Mouse (Mus musculus): ENCODE data around the gene Mst1r. TPM values are rescaled to one million over a fixed set of nuclear protein-coding genes. Genes with fewer than 3 reads are reported as not detected.

Gene Mst1r
- polyA plus RNA-seq, 1 experiment from 2014 or later, result 1.3 TPM

DNA sequence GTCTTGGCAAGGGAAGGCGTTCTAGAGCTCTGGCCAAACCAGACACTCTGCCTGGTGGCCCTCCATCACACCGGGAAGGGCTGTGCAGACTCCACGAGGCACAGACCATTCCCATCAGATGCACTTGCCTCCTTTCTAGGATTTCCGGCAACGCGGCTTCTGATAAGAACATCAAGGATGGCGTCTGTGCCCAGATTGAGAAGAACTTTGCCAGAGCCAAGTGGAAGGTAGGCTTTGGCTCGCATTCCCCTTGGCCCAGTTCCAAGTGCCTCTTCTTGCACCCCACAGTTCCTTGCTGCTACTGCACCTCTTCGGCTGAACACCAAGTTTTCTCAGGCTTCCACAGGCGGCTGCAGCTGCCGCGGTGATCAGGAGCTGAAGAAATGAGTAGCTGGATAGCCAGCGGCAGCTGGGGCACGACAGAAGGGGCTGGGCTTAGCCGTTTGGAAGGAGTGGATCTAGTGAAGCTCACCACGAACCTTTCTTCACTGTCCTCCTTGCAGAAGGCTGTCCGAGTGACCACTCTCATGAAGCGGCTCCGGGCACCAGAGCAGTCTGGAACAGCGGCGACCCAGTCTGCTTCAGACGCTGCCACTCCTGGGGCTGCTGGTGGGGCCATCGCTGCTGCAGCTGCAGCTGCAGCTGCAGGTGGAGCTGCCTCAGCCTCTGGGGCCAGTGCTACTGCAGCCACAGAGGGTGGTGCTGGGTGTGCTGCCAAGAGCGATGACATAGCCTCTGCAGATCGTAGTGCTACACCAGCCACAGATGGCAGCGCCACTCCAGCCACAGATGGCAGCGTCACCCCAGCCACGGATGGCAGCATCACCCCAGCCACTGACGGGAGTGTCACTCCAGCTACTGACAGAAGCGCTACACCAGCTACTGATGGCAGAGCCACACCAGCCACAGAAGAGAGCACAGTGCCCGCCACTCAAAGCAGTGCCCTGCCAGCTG, 40.8 kb downstream of the Mst1r start:
- peaks cover 14% of the 10 kb centered on the region for H3K4me1 ChIP-seq
- H3K9ac ChIP-seq, result no peak overlapping the region
- H3K4me2 ChIP-seq, result no peak overlapping the region
- H3K27me3 ChIP-seq, result no peaks in the 10 kb centered on the region
- ATAC-seq (ENCODE audit: low FRiP score), result no peak
- 0 out of 2 replicates have a peak, but pooled peaks cover 6% of the 10 kb centered on the region for H3K36me3 ChIP-seq (replicated peaks)
- no peaks in the 10 kb centered on the region for H3K9me3 ChIP-seq
- no peak overlapping the region for H3K4me3 ChIP-seq (replicated peaks)
- no peak overlapping the region for H3K27ac ChIP-seq
- WGBS, result 92% methylated on average over 31 of the region's 31 CpGs

DNA sequence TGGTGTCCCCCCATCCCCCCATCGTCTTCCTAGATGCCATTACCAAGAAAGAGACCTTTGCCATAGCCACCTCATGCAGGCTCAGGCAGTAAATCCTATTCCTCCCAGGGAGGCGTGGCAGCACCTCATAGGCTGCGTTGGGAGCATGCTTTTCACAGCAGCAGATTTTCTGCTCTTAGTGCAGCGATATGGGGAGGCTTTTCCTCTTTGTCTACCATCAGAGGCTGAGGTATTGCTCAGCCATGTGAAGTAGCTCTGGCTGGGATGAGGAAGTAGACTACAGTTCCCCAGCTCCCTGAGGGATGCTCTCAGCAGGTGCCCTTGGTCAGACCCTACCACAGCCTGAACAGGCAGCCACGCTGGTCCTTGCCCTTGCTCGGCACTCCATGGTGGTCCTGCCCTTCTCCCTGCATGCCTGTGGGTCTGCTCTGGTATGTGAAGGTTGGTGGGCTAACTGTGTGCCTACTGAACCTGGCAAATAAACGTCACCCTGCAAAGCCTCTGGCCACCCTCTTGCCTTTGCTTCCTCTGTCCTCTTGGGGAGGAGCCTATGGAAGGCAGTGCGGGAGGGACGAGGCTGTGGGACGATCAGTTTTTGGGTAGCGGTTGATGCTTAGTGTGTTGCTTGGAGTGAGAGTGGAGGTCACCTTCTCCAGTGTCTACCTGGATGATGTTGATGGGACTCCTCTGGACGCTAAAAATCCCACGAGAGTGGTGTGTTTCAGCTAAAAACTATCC, 42.7 kb downstream of the Mst1r start:
- ATAC-seq (ENCODE audit: low FRiP score), result no peak

DNA sequence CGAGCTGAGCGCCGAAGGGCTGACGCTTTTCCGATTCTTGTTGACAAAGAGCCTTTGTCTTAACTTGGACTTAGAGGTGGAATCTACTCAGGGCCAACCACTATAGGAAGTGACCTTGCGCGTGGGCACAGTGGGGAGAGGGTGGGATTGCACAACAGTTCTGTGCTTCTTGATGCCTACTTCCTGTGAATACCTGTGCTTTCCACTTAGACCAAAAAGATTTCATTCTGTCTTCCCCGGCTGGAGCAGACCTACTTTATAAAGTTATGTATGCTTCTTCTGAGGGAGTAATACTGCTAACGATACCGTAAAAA, 43.2 kb downstream of the Mst1r start, which contains the start of gene Traip:
Gene Traip (plus strand): TSS at position 215 of the 314 bp plus-strand sequence.
- WGBS, result 92% methylated on average over 10 of the region's 10 CpGs
- H3K4me2 ChIP-seq, result peak within 1 kb of the TSS; percentile 63
- 0 out of 2 replicates have a peak, but pooled peaks cover 6% of the 10 kb centered on the region for H3K36me3 ChIP-seq (replicated peaks)
- ATAC-seq (ENCODE audit: low FRiP score), result no peak
- H3K4me3 ChIP-seq (replicated peaks), result peak within 1 kb of the TSS; percentile 66
- H3K4me1 ChIP-seq, result peaks cover 20% of the 10 kb centered on the region
- peak within 1 kb of the TSS; percentile 89 for H3K27ac ChIP-seq
- H3K9ac ChIP-seq, result peak within 1 kb of the TSS; percentile 62
- no peaks in the 10 kb centered on the region for H3K9me3 ChIP-seq
- H3K27me3 ChIP-seq, result no peaks in the 10 kb centered on the region

More for the DNA sequence above, 42.7 kb downstream of the Mst1r start:
- Histone ChIP-seq H3K4me3 (replicated peaks) (no peak overlapping the region), H3K36me3 (replicated peaks) (0 out of 2 replicates have a peak, but pooled peaks cover 6% of the 10 kb centered on the region), H3K4me1 (peaks cover 20% of the 10 kb centered on the region), H3K4me2 (no peak overlapping the region), H3K9ac (no peak overlapping the region), H3K27me3 (no peaks in the 10 kb centered on the region), H3K9me3 (no peaks in the 10 kb centered on the region), H3K27ac (no peak overlapping the region)
- 81% methylated on average over 13 of the region's 13 CpGs for WGBS

DNA sequence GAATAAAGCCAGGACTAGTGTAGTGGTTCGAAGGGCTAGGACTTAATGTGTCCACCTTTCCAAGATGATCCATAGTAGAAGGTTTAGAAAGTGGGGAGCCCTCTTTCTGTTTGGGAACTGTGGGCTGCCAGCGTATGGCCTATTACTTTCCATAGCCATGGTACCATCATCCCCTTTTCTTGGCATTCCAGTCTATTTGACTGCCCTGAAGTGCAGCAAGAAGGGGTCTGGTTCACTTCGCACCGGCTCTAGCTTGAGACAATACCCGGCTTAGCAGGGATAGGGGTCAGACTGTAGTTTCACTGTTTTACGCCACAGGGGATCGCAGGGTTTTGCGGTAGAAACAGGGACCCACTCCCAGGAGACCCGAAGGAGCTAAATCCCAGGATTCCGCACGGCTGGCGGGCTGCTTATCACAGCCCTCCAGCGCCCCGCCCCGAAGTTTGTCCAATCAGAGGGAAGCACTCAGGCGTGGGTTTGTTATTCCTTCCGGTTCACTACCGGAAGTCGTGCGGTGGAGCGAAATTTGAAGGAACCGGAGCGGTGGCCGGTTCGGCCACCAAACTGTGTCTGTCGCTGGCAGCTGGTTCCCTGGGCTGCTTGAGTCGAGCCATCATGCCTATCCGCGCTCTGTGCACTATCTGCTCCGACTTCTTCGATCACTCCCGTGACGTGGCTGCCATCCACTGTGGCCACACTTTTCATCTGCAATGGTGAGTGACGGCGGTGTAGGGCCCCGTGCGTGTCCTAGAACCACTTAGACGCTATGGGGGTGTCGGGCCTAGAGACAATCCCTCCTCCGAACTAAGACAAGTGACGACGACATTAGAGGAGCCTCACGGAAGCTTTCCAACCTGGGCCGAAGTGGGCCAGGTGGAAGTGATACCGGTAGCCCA, 44.0 kb downstream of the Mst1r start:
- no peaks in the 10 kb centered on the region for H3K27me3 ChIP-seq
- H3K9ac ChIP-seq, result peak overlapping the region; percentile 62
- whole genome bisulfite sequencing, result 15% methylated on average over 45 of the region's 45 CpGs
- peak; percentile 97 for ATAC-seq (ENCODE audit: low FRiP score)
- peak overlapping the region; percentile 66 for H3K4me3 ChIP-seq (replicated peaks)
- H3K9me3 ChIP-seq, result no peaks in the 10 kb centered on the region
- H3K36me3 ChIP-seq (replicated peaks), result 0 out of 2 replicates have a peak, but pooled peaks cover 6% of the 10 kb centered on the region
- peak overlapping the region; percentile 63 for H3K4me2 ChIP-seq
- H3K4me1 ChIP-seq, result peaks cover 20% of the 10 kb centered on the region
- peak overlapping the region; percentile 89 for H3K27ac ChIP-seq

DNA sequence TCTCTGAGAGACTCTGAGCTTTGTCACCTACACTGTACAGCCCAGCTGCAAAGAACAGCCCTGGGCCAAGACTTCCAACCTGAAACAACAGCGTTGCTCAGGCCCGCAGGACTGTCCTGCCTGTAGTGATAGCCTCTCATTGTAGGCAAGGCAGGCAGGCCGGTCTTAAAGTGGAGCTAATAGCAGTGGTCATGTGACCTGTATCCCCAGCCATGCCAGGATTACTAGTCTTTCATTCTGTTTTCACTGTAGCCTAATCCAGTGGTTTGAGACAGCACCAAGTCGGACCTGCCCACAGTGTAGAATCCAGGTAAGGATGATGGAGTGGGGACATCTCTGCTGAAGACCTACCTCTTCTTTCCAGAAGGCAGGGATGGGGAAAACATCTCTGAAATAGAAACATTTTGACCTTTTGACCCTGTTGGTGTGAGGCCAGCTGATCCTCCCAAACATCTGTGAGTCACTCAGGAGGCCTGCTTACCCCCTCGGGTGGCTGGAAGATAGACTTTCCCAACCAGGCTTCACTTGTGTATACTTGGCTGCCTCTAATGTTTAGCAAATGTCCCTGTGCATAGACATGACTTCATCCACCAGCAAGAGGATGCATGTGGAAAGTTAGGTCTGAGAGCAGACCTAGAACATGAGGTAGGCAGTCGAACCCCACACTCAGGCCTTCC, 49.1 kb downstream of the Mst1r start:
- WGBS, result 87% methylated on average over 6 of the region's 6 CpGs
- Histone ChIP-seq H3K36me3 (replicated peaks) (peaks cover 34% of the 10 kb centered on the region), H3K4me1 (peaks cover 16% of the 10 kb centered on the region)

DNA sequence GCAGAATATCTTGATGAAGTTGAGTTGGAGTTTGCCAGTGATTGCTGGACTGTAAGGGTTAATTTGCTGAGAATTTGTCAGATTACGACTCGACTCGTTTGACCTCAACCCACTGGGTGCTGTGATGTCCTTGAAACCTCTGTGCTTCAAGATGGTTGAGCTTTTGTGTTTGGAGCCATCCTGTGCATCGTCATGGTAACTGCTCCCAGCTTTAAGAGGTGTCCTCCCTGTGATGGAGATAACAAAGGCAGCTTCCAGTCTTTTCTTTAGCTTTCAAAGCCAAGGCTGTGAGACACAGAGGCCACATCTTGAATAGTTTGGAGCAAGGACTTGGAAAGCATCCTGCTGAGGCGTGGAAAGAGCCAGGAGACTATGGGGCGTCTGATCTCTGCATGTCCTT, 50.5 kb downstream of the Mst1r start:
- no peak overlapping the region for H3K27ac ChIP-seq

More for the DNA sequence above, 49.1 kb downstream of the Mst1r start:
- Histone ChIP-seq H3K4me3 (replicated peaks) (no peak overlapping the region), H3K9me3 (no peaks in the 10 kb centered on the region), H3K4me2 (no peak overlapping the region), H3K9ac (no peak overlapping the region), H3K27me3 (no peaks in the 10 kb centered on the region), H3K27ac (no peak overlapping the region)
- ATAC-seq (ENCODE audit: low FRiP score), result no peak

DNA sequence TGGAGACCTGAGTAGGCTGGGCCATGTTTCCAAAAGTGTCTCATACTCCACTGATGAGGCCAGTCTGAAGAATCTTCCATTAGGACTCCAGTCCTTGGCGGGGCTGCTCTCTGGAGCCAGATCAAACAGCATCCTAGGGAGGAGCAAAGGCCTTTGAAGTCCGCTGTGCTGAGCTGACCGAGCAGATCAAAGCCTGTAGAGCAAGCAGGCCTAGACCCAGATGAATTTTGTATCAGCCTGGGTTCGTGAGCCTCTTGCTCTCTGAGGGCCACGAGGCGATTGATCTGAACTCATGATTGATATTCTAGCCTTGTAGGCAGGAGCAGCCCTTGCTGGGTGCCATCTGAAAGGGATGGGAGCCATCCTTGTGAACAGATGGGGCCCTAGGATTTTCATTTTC, 53.2 kb downstream of the Mst1r start:
- WGBS, result 82% methylated on average over 6 of the region's 6 CpGs
- no peaks in the 10 kb centered on the region for H3K9me3 ChIP-seq
- no peak overlapping the region for H3K4me3 ChIP-seq (replicated peaks)
- H3K27me3 ChIP-seq, result no peaks in the 10 kb centered on the region
- H3K36me3 ChIP-seq (replicated peaks), result peaks cover 64% of the 10 kb centered on the region
- no peak overlapping the region for H3K4me2 ChIP-seq
- peaks cover 12% of the 10 kb centered on the region for H3K4me1 ChIP-seq
- no peak overlapping the region for H3K27ac ChIP-seq
- no peak overlapping the region for H3K9ac ChIP-seq
- ATAC-seq (ENCODE audit: low FRiP score), result no peak

More for the DNA sequence above, 50.5 kb downstream of the Mst1r start:
- H3K4me2 ChIP-seq, result no peak overlapping the region
- peaks cover 17% of the 10 kb centered on the region for H3K4me1 ChIP-seq
- no peaks in the 10 kb centered on the region for H3K27me3 ChIP-seq
- no peak overlapping the region for H3K9ac ChIP-seq
- peaks cover 46% of the 10 kb centered on the region for H3K36me3 ChIP-seq (replicated peaks)
- 49% methylated on average over 6 of the region's 6 CpGs for WGBS
- no peak for ATAC-seq (ENCODE audit: low FRiP score)
- H3K4me3 ChIP-seq (replicated peaks), result no peak overlapping the region
- no peaks in the 10 kb centered on the region for H3K9me3 ChIP-seq

DNA sequence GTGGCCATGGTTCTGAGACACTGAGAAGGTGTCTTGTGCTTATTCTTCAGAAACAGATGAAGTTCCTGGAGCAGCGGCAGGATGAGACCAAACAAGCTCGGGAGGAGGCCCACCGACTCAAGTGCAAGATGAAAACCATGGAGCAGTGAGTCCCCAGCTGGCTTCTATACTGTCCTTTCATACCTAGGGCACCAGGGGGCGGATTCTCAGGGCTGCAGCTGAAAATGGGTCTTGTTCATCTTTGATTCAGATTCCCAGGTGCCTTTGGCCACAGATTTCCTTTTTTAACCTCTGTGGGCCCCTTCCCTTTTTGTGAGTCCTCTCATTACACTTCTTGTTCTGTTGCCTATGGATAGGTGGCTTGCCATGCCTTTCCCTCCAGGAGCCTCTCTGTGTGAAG, 54.3 kb downstream of the Mst1r start:
- no peaks in the 10 kb centered on the region for H3K9me3 ChIP-seq
- no peaks in the 10 kb centered on the region for H3K27me3 ChIP-seq
- H3K27ac ChIP-seq, result peak overlapping the region; percentile 3; the same call in 1 of the 2 replicates
- no peak overlapping the region for H3K4me3 ChIP-seq (replicated peaks)
- ATAC-seq (ENCODE audit: low FRiP score), result no peak
- peaks cover 67% of the 10 kb centered on the region for H3K36me3 ChIP-seq (replicated peaks)
- H3K9ac ChIP-seq, result no peak overlapping the region
- no peak overlapping the region for H3K4me2 ChIP-seq
- H3K4me1 ChIP-seq, result peaks cover 12% of the 10 kb centered on the region
- WGBS, result 86% methylated on average over 4 of the region's 4 CpGs

DNA sequence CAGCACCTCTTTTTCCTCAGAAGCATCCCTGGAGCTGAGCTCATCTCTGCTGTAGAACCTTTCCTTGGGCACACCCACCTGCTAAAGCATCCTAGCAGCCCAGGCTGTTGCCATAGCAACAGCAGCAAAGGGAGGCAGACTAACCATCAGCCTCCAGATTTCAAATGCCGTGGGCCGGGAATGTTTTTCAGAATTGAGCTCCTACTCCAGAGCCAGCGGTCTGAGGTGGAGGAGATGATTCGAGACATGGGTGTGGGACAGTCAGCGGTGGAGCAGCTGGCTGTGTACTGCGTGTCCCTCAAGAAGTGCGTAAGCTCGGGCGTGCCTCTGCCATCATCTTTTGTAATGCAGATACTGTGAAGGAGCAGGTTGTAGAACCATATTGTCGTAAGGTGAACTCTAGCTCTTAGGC, 54.7 kb downstream of the Mst1r start:
- Histone ChIP-seq H3K4me3 (replicated peaks) (no peak overlapping the region), H3K27me3 (no peaks in the 10 kb centered on the region), H3K27ac (peak overlapping the region; percentile 48), H3K9me3 (no peaks in the 10 kb centered on the region), H3K4me1 (peaks cover 12% of the 10 kb centered on the region), H3K9ac (no peak overlapping the region), H3K4me2 (no peak overlapping the region), H3K36me3 (replicated peaks) (peaks cover 69% of the 10 kb centered on the region)
- 73% methylated on average over 10 of the region's 10 CpGs for WGBS
- 0 out of 2 replicates have a peak, but pooled peaks have one; percentile 11 for ATAC-seq (ENCODE audit: low FRiP score)

DNA sequence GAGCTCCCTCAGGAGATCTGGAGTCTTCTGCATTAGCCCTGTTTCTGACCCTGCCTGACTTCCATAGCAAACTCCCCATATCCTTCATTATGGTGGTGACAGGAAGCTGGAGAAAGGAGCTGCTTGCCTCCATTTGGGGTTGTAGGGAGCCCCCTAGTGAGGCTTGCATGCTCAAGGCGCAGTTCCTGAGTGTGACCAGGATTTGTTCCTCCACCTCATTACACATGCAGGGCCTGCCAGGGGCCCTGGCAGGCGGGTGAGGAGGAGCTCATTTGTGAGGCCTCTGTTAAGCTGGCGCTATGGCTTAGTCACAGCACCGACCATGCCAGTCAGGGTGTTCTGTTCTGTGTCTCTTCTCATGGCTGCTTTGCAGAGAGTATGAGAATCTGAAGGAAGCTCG, 55.2 kb downstream of the Mst1r start:
- Histone ChIP-seq H3K27me3 (no peaks in the 10 kb centered on the region), H3K36me3 (replicated peaks) (peaks cover 69% of the 10 kb centered on the region), H3K4me2 (no peak overlapping the region), H3K27ac (peak overlapping the region; percentile 50), H3K9me3 (no peaks in the 10 kb centered on the region), H3K4me1 (peaks cover 12% of the 10 kb centered on the region), H3K9ac (no peak overlapping the region), H3K4me3 (replicated peaks) (no peak overlapping the region)
- 46% methylated on average over 5 of the region's 5 CpGs for WGBS
- ATAC-seq (ENCODE audit: low FRiP score), result 0 out of 2 replicates have a peak, but pooled peaks have one; percentile 30

DNA sequence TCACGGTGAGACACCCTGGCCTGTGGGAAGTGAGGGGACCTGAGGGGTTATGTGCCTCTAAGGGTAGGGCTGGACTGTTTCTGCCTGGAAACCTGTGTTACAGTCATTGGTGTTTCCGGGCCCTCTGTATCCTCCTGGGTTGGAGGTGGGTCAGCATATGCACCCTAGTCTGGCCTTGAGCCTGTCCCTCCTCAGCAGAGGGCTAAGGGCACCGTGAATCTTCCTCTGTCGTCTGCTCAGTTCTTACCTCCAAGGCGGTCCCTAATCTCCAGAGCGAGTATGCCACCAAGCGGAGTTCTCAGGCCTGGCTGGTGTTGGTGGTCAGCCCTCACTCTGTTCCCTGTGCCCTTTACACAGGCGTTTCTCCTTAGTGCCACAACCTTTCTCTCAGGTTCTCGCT, 56.2 kb downstream of the Mst1r start:
- no peak overlapping the region for H3K27ac ChIP-seq
- no peak overlapping the region for H3K9ac ChIP-seq
- no peak overlapping the region for H3K4me3 ChIP-seq (replicated peaks)
- 91% methylated on average over 9 of the region's 9 CpGs for WGBS
- ATAC-seq (ENCODE audit: low FRiP score), result no peak
- peaks cover 63% of the 10 kb centered on the region for H3K36me3 ChIP-seq (replicated peaks)
- H3K4me1 ChIP-seq, result peaks cover 12% of the 10 kb centered on the region
- no peaks in the 10 kb centered on the region for H3K9me3 ChIP-seq
- H3K4me2 ChIP-seq, result no peak overlapping the region
- H3K27me3 ChIP-seq, result no peaks in the 10 kb centered on the region

Data from forebrain, embryonic 12.5 days (tissue).